Mouse (Mus musculus) retina, adult 2 months (tissue): ENCODE results near the gene Itgb3.

ENCODE experiments used
- DNase-seq: peaks from one replicate; pipeline ENCODE4 v3.0.0-alpha.2; 2012; ENCODE audit warnings: low read depth, low spot score

Gene Itgb3

GRCm38 (mm10) chr11:104582630-104583364 lies 25.0 kb upstream of the Itgb3 start:
- no peak for DNase-seq

- no peak for DNase-seq
Observed at GRCm38 (mm10) chr11:104585495-104585894, 22.3 kb upstream of the Itgb3 start.

- no peak for DNase-seq
Observed at GRCm38 (mm10) chr11:104587904-104588303, 19.9 kb upstream of the Itgb3 start.

- DNase-seq: no peak
Observed at GRCm38 (mm10) chr11:104588513-104588912, 19.3 kb upstream of the Itgb3 start.

- no peak for DNase-seq
Observed at GRCm38 (mm10) chr11:104589570-104589969, 18.2 kb upstream of the Itgb3 start.

GRCm38 (mm10) chr11:104590148-104590547 lies 17.7 kb upstream of the Itgb3 start:
- peak; percentile 47 for DNase-seq

- DNase-seq: no peak
Observed at GRCm38 (mm10) chr11:104592066-104592835, 15.5 kb upstream of the Itgb3 start.

GRCm38 (mm10) chr11:104596365-104596764 lies 11.4 kb upstream of the Itgb3 start:
- DNase-seq: no peak

- no peak for DNase-seq
Observed at GRCm38 (mm10) chr11:104599265-104599945, 8.4 kb upstream of the Itgb3 start.

- no peak for DNase-seq
Observed at GRCm38 (mm10) chr11:104600675-104601074, 7.1 kb upstream of the Itgb3 start.

GRCm38 (mm10) chr11:104604192-104604591 lies 3.6 kb upstream of the Itgb3 start:
- DNase-seq: no peak

GRCm38 (mm10) chr11:104608249-104608920 lies 585 bp downstream of the Itgb3 start:
- no peak for DNase-seq

- no peak for DNase-seq
Observed at GRCm38 (mm10) chr11:104609033-104609684, 1.4 kb downstream of the Itgb3 start.

- DNase-seq: no peak
Observed at GRCm38 (mm10) chr11:104609733-104610132, 1.9 kb downstream of the Itgb3 start.

GRCm38 (mm10) chr11:104611579-104612151 lies 3.9 kb downstream of the Itgb3 start:
- DNase-seq: no peak

GRCm38 (mm10) chr11:104613551-104613950 lies 5.8 kb downstream of the Itgb3 start:
- DNase-seq: no peak

- DNase-seq: no peak
Observed at GRCm38 (mm10) chr11:104614130-104614529, 6.3 kb downstream of the Itgb3 start.

GRCm38 (mm10) chr11:104616182-104616581 lies 8.4 kb downstream of the Itgb3 start:
- DNase-seq: no peak

- no peak for DNase-seq
Observed at GRCm38 (mm10) chr11:104618638-104619076, 10.9 kb downstream of the Itgb3 start.

- no peak for DNase-seq
Observed at GRCm38 (mm10) chr11:104619084-104620022, 11.6 kb downstream of the Itgb3 start.
